Mouse (Mus musculus) megakaryocyte, embryonic 14.5 days (primary cell): ENCODE results near the gene March6.

ENCODE experiments used
- FLI1 ChIP-seq: IDR thresholded peaks from 2 replicates; pipeline ENCODE4 v1.6.1; 2012; ENCODE audit warnings: low read length, inconsistent platforms, mixed read lengths
- GATA1 ChIP-seq: IDR thresholded peaks from 3 replicates; pipeline ENCODE4 v1.6.1; 2012; ENCODE audit warnings: mixed read lengths, low read length, inconsistent platforms, borderline replicate concordance

DNA sequence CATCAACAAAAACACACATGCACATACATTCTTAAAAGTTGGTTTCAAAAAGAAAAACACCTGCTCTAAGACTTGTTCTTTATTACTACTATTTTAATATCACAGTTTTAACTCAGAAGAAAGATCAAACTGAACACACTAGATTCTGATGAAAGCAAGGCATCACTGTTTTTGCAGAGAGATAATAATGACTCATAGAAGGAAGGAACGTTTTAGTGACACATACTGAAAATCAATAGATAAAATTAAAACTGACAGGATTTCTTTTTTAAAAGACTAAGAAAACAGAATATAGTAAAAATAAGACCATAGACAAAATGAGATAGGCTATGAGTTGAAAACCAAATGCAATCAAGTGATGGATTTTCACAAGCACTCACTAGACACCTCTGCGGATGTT lies 25.8 kb downstream of the March6 start:
- TF ChIP-seq GATA1 = no peak
- TF ChIP-seq FLI1 = no peak
